ENCODE assay signal across 8 mouse cellular contexts in the genomic region with DNA sequence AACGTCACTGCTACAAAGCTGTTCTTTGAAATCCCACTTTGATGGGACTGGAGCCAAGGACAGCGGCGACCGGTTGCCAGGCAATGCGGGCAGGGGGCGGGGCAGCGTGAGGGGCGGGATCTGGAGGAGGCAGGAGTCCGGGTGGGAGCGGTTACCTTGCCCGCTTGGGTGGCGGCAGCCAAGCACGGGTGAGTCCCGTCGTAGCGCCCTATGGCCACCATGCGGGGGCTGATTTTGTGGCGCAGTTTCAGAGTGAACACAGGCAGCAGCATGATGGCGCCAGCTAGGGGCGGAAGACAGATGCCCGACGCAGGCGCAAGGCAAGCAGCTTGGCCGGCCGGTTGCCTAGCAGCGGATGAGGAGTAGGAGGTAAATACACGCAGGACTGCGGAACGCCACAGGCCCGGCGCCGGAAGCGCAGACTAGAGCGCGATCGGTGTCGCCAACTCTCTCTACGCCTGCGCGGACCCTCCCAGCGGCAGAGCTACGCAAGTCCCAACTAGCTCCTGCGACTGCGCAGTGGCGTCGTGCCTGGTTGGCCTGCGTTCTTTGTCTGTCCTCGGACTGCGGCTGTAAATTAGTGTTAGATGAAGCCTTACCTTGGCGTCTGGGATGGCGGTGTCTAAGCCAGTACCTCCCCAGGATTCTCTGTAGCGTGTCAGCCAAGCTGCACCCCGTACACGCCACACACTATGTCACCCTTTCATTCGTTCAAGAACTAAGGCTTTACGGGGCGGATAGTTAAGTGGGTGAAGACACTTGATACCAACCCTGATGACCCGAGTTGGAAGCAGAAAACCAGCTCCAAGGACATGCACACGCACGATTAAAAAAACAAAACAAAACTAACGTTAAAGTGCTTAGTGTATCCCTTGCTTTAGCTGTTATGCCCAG. TPM values are rescaled to one million over a fixed set of nuclear protein-coding genes. Genes with fewer than 3 reads are reported as not detected.
DNase-seq lines count a peak whose midpoint lies in the region; ATAC-seq and TF ChIP-seq lines count a peak whose summit lies in the region.

A gene (minus strand): TSS at position 848 of the 894 bp plus-strand sequence.

- peaks cover 21% of the 10 kb centered on the region for H3K27me3 ChIP-seq in megakaryocyte, embryonic 14.5 days (replicated peaks)

- H3K4me3 ChIP-seq in cortical plate, adult 2 months (ENCODE audit: insufficient read depth, low read length): peak within 1 kb of the TSS; percentile 37
- H3K4me3 ChIP-seq in megakaryocyte, embryonic 14.5 days (replicated peaks): peak within 1 kb of the TSS; percentile 95

- peak; percentile 99 for TF ChIP-seq POLR2A in cortical plate, adult 2 months (IDR thresholded peaks at IDR 0.05; ENCODE audit: extremely low read depth, insufficient read depth, low read length)

- peak within 1 kb of the TSS; percentile 76 for H3K27ac ChIP-seq in cortical plate, adult 2 months (ENCODE audit: insufficient read depth, low read length)

- peak; percentile 12; the same call in 1 of the 2 replicates for TF ChIP-seq CTCF in cortical plate, adult 2 months (IDR thresholded peaks at IDR 0.05; ENCODE audit: extremely low read depth, insufficient read depth, low read length)

- no peaks in the 10 kb centered on the region for H3K36me3 ChIP-seq in megakaryocyte, embryonic 14.5 days (replicated peaks; ENCODE audit: low read length)

- DNase-seq in gastrocnemius, adult 8-10 months (ENCODE audit: low spot score in 2 of 2): peak; percentile 98 to 100
- peak; percentile 98 for DNase-seq in hindlimb bud, embryonic 11.5 days (ENCODE audit: extremely low spot score, low read depth, low spot score)
- peak; percentile 92 to 100 for DNase-seq in left cerebral cortex, adult 8-10 months (ENCODE audit: low spot score in 2 of 2)
- DNase-seq in right cerebral cortex, postnatal 10 days (ENCODE audit: low spot score in 2 of 2): peak; percentile 100
- peak; percentile 99 for DNase-seq in urinary bladder, postnatal 25 days (ENCODE audit: low spot score)

- H3K4me1 ChIP-seq in cortical plate, adult 2 months (ENCODE audit: control insufficient read depth, insufficient read depth, low read length): no peaks in the 10 kb centered on the region
- peaks cover 18% of the 10 kb centered on the region for H3K4me1 ChIP-seq in megakaryocyte, embryonic 14.5 days

- H3K9me3 ChIP-seq in megakaryocyte, embryonic 14.5 days: no peaks in the 10 kb centered on the region

- peak; percentile 99 for ATAC-seq in activated CD4-positive, CD25-positive, alpha-beta regulatory T cell, adult 4 months

RNA-seq across cellular contexts. Expression of the gene that starts here (rescaled TPM):
- polyA plus RNA-seq in activated CD4-positive, CD25-positive, alpha-beta regulatory T cell, adult 4 months (2017; shearing (Covaris generic)): 1 to 10 TPM; 1.4 to 3.5 TPM
- 67.3 and 72.9 TPM in 2 replicates for polyA plus RNA-seq in cortical plate, adult 2 months (2012; rRNA removed)
- 1 to 10 TPM; 2.5 to 3.9 (median 3.6) TPM for total RNA-seq in gastrocnemius, adult 8-10 months (2022)
- 10 to 100 TPM; 33.2 to 41.9 (median 38.5) TPM for total RNA-seq in left cerebral cortex, adult 8-10 months (2022)
- polyA plus RNA-seq in megakaryocyte, embryonic 14.5 days (2012; ENCODE audit: insufficient read depth, low replicate concordance): 0.30 and 0.71 TPM in 2 replicates

Comparison
In these comparisons a context has a peak if more than half of its experiments do, and no peak if none do; other contexts are left out.
1. Peak in every context shown above with its lines: DNase-seq, ATAC-seq, H3K4me3 ChIP-seq and H3K27ac ChIP-seq.
2. RNA of the gene that starts here (total RNA-seq): 33.2 to 41.9 TPM in left cerebral cortex, adult 8-10 months; 2.5 to 3.9 TPM in gastrocnemius, adult 8-10 months; every median in the first group is over 4 times any median in the second.
3. RNA of the gene that starts here (polyA plus RNA-seq): 67.3 to 72.9 TPM in cortical plate, adult 2 months; 1.4 to 3.5 TPM in activated CD4-positive, CD25-positive, alpha-beta regulatory T cell, adult 4 months and 0.30 to 0.71 TPM in megakaryocyte, embryonic 14.5 days; every median in the first group is over 10 times any median in the second.